Mouse (Mus musculus): ENCODE measurements around the gene Cd300a. TPM values are rescaled to one million over a fixed set of nuclear protein-coding genes. Genes with fewer than 3 reads are reported as not detected.
"Not testable (repeated sequence)": the region's sequence is repeated elsewhere in the genome, so short reads cannot be mapped to it uniquely, and the experiment has no call there.

Gene Cd300a
- polyA plus RNA-seq, 1 experiment from 2014 or later, result 1.8 TPM

GRCm38 (mm10) chr11:114880185-114880584 is 9.7 kb upstream of the Cd300a start:
- H3K4me1 ChIP-seq, result peaks cover 30% of the 10 kb centered on the region
- no peaks in the 10 kb centered on the region for H3K27me3 ChIP-seq
- no peak overlapping the region for H3K9ac ChIP-seq
- no peak overlapping the region for H3K4me2 ChIP-seq
- no peaks in the 10 kb centered on the region for H3K36me3 ChIP-seq
- ATAC-seq (replicated peaks; ENCODE audit: low FRiP score), result no peak
- no peak overlapping the region for H3K4me3 ChIP-seq (replicated peaks)
- no peak overlapping the region for H3K27ac ChIP-seq
- no peaks in the 10 kb centered on the region for H3K9me3 ChIP-seq (replicated peaks)

- H3K9ac ChIP-seq, result no peak overlapping the region
- WGBS, result 0% methylated on average over 1 of the region's 1 CpGs
These were observed 9.3 kb upstream of the Cd300a start for GRCm38 (mm10) chr11:114880589-114880988.

GRCm38 (mm10) chr11:114883251-114883789 is 6.5 kb upstream of the Cd300a start:
- peaks cover 3% of the 10 kb centered on the region; the same call in 1 of the 2 replicates for H3K4me1 ChIP-seq
- H3K36me3 ChIP-seq, result no peaks in the 10 kb centered on the region
- no peaks in the 10 kb centered on the region for H3K27me3 ChIP-seq
- no peak for ATAC-seq (replicated peaks; ENCODE audit: low FRiP score)
- H3K9me3 ChIP-seq (replicated peaks), result no peaks in the 10 kb centered on the region
- no peak overlapping the region for H3K4me2 ChIP-seq
- H3K4me3 ChIP-seq (replicated peaks), result no peak overlapping the region
- no peak overlapping the region for H3K9ac ChIP-seq
- WGBS, result 93% methylated on average over 4 of the region's 4 CpGs
- no peak overlapping the region for H3K27ac ChIP-seq

More at GRCm38 (mm10) chr11:114880589-114880988, 9.3 kb upstream of the Cd300a start:
- Histone ChIP-seq H3K9me3 (replicated peaks) (no peaks in the 10 kb centered on the region), H3K4me3 (replicated peaks) (no peak overlapping the region), H3K27ac (no peak overlapping the region), H3K4me1 (peaks cover 26% of the 10 kb centered on the region), H3K36me3 (no peaks in the 10 kb centered on the region), H3K27me3 (no peaks in the 10 kb centered on the region), H3K4me2 (no peak overlapping the region)
- ATAC-seq (replicated peaks; ENCODE audit: low FRiP score), result no peak

GRCm38 (mm10) chr11:114884380-114885100 is 5.3 kb upstream of the Cd300a start:
- H3K36me3 ChIP-seq, result no peaks in the 10 kb centered on the region
- 84% methylated on average over 4 of the region's 4 CpGs for WGBS
- ATAC-seq (replicated peaks; ENCODE audit: low FRiP score), result no peak
- no peak overlapping the region for H3K9ac ChIP-seq
- H3K9me3 ChIP-seq (replicated peaks), result no peaks in the 10 kb centered on the region
- no peaks in the 10 kb centered on the region for H3K27me3 ChIP-seq
- peaks cover 3% of the 10 kb centered on the region; the same call in 1 of the 2 replicates for H3K4me1 ChIP-seq
- no peak overlapping the region for H3K4me2 ChIP-seq
- no peak overlapping the region for H3K4me3 ChIP-seq (replicated peaks)
- H3K27ac ChIP-seq, result no peak overlapping the region

- Histone ChIP-seq H3K9ac (no peak overlapping the region), H3K27ac (no peak overlapping the region), H3K4me1 (peaks cover 9% of the 10 kb centered on the region), H3K4me2 (peak overlapping the region; percentile 44), H3K4me3 (replicated peaks) (0 out of 2 replicates have a peak overlapping the region, but pooled peaks have one; percentile 3), H3K36me3 (no peaks in the 10 kb centered on the region), H3K9me3 (replicated peaks) (no peaks in the 10 kb centered on the region), H3K27me3 (no peaks in the 10 kb centered on the region)
- 42% methylated on average over 5 of the region's 5 CpGs for WGBS
- ATAC-seq (replicated peaks; ENCODE audit: low FRiP score), result 0 out of 2 replicates have a peak, but pooled peaks have one; percentile 29
These were observed 701 bp downstream of the Cd300a start for GRCm38 (mm10) chr11:114890542-114890941.

- Histone ChIP-seq H3K27me3 (no peaks in the 10 kb centered on the region), H3K36me3 (no peaks in the 10 kb centered on the region), H3K9me3 (replicated peaks) (no peaks in the 10 kb centered on the region), H3K27ac (no peak overlapping the region), H3K4me2 (no peak overlapping the region), H3K9ac (no peak overlapping the region), H3K4me1 (no peaks in the 10 kb centered on the region), H3K4me3 (replicated peaks) (no peak overlapping the region)
- no peak for ATAC-seq (replicated peaks; ENCODE audit: low FRiP score)
- WGBS, result 79% methylated on average over 3 of the region's 3 CpGs
These were observed 6.2 kb downstream of the Cd300a start for GRCm38 (mm10) chr11:114896085-114896484.

GRCm38 (mm10) chr11:114898026-114898425 is 8.2 kb downstream of the Cd300a start:
- Histone ChIP-seq H3K4me2 (no peak overlapping the region), H3K27me3 (no peaks in the 10 kb centered on the region), H3K4me1 (no peaks in the 10 kb centered on the region), H3K4me3 (replicated peaks) (no peak overlapping the region), H3K9ac (no peak overlapping the region), H3K27ac (no peak overlapping the region), H3K36me3 (no peaks in the 10 kb centered on the region), H3K9me3 (replicated peaks) (no peaks in the 10 kb centered on the region)
- no peak for ATAC-seq (replicated peaks; ENCODE audit: low FRiP score)
- 47% methylated on average over 1 of the region's 1 CpGs for WGBS

- Histone ChIP-seq H3K4me3 (replicated peaks) (no peak overlapping the region), H3K27ac (no peak overlapping the region), H3K9me3 (replicated peaks) (no peaks in the 10 kb centered on the region), H3K36me3 (no peaks in the 10 kb centered on the region), H3K27me3 (no peaks in the 10 kb centered on the region), H3K9ac (no peak overlapping the region), H3K4me1 (no peaks in the 10 kb centered on the region), H3K4me2 (no peak overlapping the region)
- no peak for ATAC-seq (replicated peaks; ENCODE audit: low FRiP score)
- 96% methylated on average over 4 of the region's 4 CpGs for WGBS
These were observed 13.4 kb downstream of the Cd300a start for GRCm38 (mm10) chr11:114903224-114903623.

- WGBS, result 86% methylated on average over 4 of the region's 4 CpGs
- ATAC-seq (replicated peaks; ENCODE audit: low FRiP score), result no peak
These were observed 17.7 kb downstream of the Cd300a start for GRCm38 (mm10) chr11:114907567-114907966.

GRCm38 (mm10) chr11:114908086-114908485 is 18.2 kb downstream of the Cd300a start:
- Histone ChIP-seq H3K4me3 (replicated peaks) (no peak overlapping the region), H3K36me3 (no peaks in the 10 kb centered on the region), H3K27ac (no peak overlapping the region), H3K4me2 (no peak overlapping the region), H3K9me3 (replicated peaks) (no peaks in the 10 kb centered on the region), H3K4me1 (no peaks in the 10 kb centered on the region), H3K27me3 (no peaks in the 10 kb centered on the region), H3K9ac (no peak overlapping the region)
- WGBS, result 60% methylated on average over 4 of the region's 4 CpGs
- no peak for ATAC-seq (replicated peaks; ENCODE audit: low FRiP score)

More at GRCm38 (mm10) chr11:114907567-114907966, 17.7 kb downstream of the Cd300a start:
- H3K27ac ChIP-seq, result no peak overlapping the region
- H3K9me3 ChIP-seq (replicated peaks), result no peaks in the 10 kb centered on the region
- H3K9ac ChIP-seq, result no peak overlapping the region
- H3K4me2 ChIP-seq, result no peak overlapping the region
- H3K4me1 ChIP-seq, result no peaks in the 10 kb centered on the region
- no peaks in the 10 kb centered on the region for H3K36me3 ChIP-seq
- H3K27me3 ChIP-seq, result no peaks in the 10 kb centered on the region
- no peak overlapping the region for H3K4me3 ChIP-seq (replicated peaks)

- 42% methylated on average over 3 of the region's 3 CpGs for WGBS
- H3K27me3 ChIP-seq; H3K27ac ChIP-seq; H3K4me2 ChIP-seq; H3K9ac ChIP-seq; H3K9me3 ChIP-seq (replicated peaks); ATAC-seq (replicated peaks; ENCODE audit: low FRiP score); H3K4me3 ChIP-seq (replicated peaks); H3K36me3 ChIP-seq; H3K4me1 ChIP-seq: not testable (repeated sequence)
These were observed 19.7 kb downstream of the Cd300a start for GRCm38 (mm10) chr11:114909538-114909937.

GRCm38 (mm10) chr11:114912847-114913246 is 23.0 kb downstream of the Cd300a start:
- no peak overlapping the region for H3K4me2 ChIP-seq
- ATAC-seq (replicated peaks; ENCODE audit: low FRiP score), result 0 out of 2 replicates have a peak, but pooled peaks have one; percentile 54
- H3K9me3 ChIP-seq (replicated peaks), result no peaks in the 10 kb centered on the region
- H3K27ac ChIP-seq, result no peak overlapping the region
- H3K4me3 ChIP-seq (replicated peaks), result no peak overlapping the region
- no peak overlapping the region for H3K9ac ChIP-seq
- no peaks in the 10 kb centered on the region for H3K4me1 ChIP-seq
- H3K36me3 ChIP-seq, result no peaks in the 10 kb centered on the region
- 22% methylated on average over 9 of the region's 9 CpGs for WGBS
- H3K27me3 ChIP-seq, result 0 out of 2 replicates have a peak, but pooled peaks cover 4% of the 10 kb centered on the region
